Mouse (Mus musculus) intestine, embryonic 14.5 days (tissue): Measurements from ENCODE around the gene Gpr88. TPM values are rescaled to one million over a fixed set of nuclear protein-coding genes. Genes with fewer than 3 reads are reported as not detected.
A peak's percentile ranks its signal among the peaks of the same experiment; 100 is the strongest.
"Not testable (repeated sequence)": the region's sequence is repeated elsewhere in the genome, so short reads cannot be mapped to it uniquely, and the experiment has no call there.

Source experiments
- ATAC-seq: fragments of 200-750 bp; cut with Nextera tagmentation; replicated peaks from 2 replicates; pipeline ENCODE4 v1.8.0; 2017; ENCODE audit warnings: low read depth, moderate number of reproducible peaks, moderate TSS enrichment, moderate library complexity; ENCODE audit not compliant: low FRiP score, low TSS enrichment
- DNase-seq: peaks from one replicate; pipeline ENCODE4 v3.0.0-alpha.2; 2018; ENCODE audit warnings: low spot score
- H3K27ac ChIP-seq: fragments of 300-500 bp; sonication (generic); 2 replicates; pipeline ENCODE4 v1.5.1; 2014; ENCODE audit warnings: low read depth, mild to moderate bottlenecking, control low read depth
- H3K27me3 ChIP-seq: fragments of 300-500 bp; sonication (generic); replicated peaks from 2 replicates; pipeline ENCODE4 v1.6.1; 2014; ENCODE audit warnings: low read length, control low read depth; ENCODE audit not compliant: control insufficient read depth, insufficient read depth
- H3K36me3 ChIP-seq: fragments of 300-500 bp; sonication (generic); 2 replicates; pipeline ENCODE4 v1.6.1; 2014; ENCODE audit warnings: low read length, control low read depth; ENCODE audit not compliant: control insufficient read depth, insufficient read depth
- H3K4me1 ChIP-seq: fragments of 300-500 bp; sonication (generic); replicated peaks from 2 replicates; pipeline ENCODE4 v1.6.1; 2014; ENCODE audit warnings: low read length, control low read depth, mixed read lengths; ENCODE audit not compliant: control insufficient read depth, insufficient read depth
- H3K4me2 ChIP-seq: fragments of 300-500 bp; sonication (generic); 2 replicates; pipeline ENCODE4 v1.6.1; 2014; ENCODE audit warnings: low read length
- H3K4me3 ChIP-seq: fragments of 300-500 bp; sonication (generic); 2 replicates; pipeline ENCODE4 v1.5.1; 2014; ENCODE audit warnings: low read depth, low read length, control low read depth, mixed read lengths
- H3K9ac ChIP-seq: fragments of 300-500 bp; sonication (generic); 2 replicates; pipeline ENCODE4 v1.6.1; 2014; ENCODE audit warnings: mild to moderate bottlenecking, low read length
- H3K9me3 ChIP-seq: fragments of 300-500 bp; sonication (generic); 2 replicates; pipeline ENCODE4 v1.6.1; 2016; ENCODE audit warnings: low read length, control low read depth; ENCODE audit not compliant: control insufficient read depth
- WGBS: fragments of 180-500 bp; shearing (Covaris S2); extraction: QIAGEN DNeasy Blood & Tissue Kit; methylation state at CpG from one replicate; pipeline ENCODE4 v1.1.7; 2014; 5-methylcytosine and 5-hydroxymethylcytosine counted together
- polyA plus RNA-seq: library from polyadenylated mRNA; unstranded; fragments of >200 nt; fragmentation: Nextera tagmentation; extraction: Ambion mirVana; gene quantifications from 2 replicates; pipeline ENCODE4 v1.2.1, GENCODE M21; 2014

The Gpr88 gene
- polyA plus RNA-seq, 1 experiment from 2014 or later: 1.4 TPM

- not testable (repeated sequence) for H3K9ac ChIP-seq, H3K27ac ChIP-seq, H3K36me3 ChIP-seq, ATAC-seq, H3K27me3 ChIP-seq, H3K4me2 ChIP-seq, DNase-seq, H3K9me3 ChIP-seq, H3K4me1 ChIP-seq, H3K4me3 ChIP-seq
- WGBS: 64% methylated on average over 6 of the region's 6 CpGs
Measured at GRCm38 (mm10) chr3:116217398-116217797, 35.9 kb downstream of the Gpr88 start.

GRCm38 (mm10) chr3:116216261-116216660 lies 37.0 kb downstream of the Gpr88 start:
- Histone ChIP-seq H3K4me1 (0 out of 2 replicates have a peak, but pooled peaks cover 6% of the 10 kb centered on the region), H3K27ac (no peak overlapping the region), H3K9ac (no peak overlapping the region), H3K27me3 (no peaks in the 10 kb centered on the region), H3K4me3 (no peak overlapping the region), H3K36me3 (no peaks in the 10 kb centered on the region), H3K9me3 (no peaks in the 10 kb centered on the region), H3K4me2 (no peak overlapping the region)
- DNase-seq: no peak
- 36% methylated on average over 1 of the region's 1 CpGs for WGBS
- no peak for ATAC-seq

- Histone ChIP-seq H3K4me3 (no peak overlapping the region), H3K27ac (no peak overlapping the region), H3K9me3 (no peaks in the 10 kb centered on the region), H3K4me1 (peaks cover 3% of the 10 kb centered on the region; the same call in 1 of the 2 replicates), H3K27me3 (no peaks in the 10 kb centered on the region), H3K9ac (no peak overlapping the region), H3K4me2 (no peak overlapping the region), H3K36me3 (no peaks in the 10 kb centered on the region)
- WGBS: 61% methylated on average over 5 of the region's 5 CpGs
- ATAC-seq (no peak), DNase-seq (no peak)
Measured at GRCm38 (mm10) chr3:116211639-116212038, 41.7 kb downstream of the Gpr88 start.

- H3K4me1 ChIP-seq: peaks cover 6% of the 10 kb centered on the region; the same call in 1 of the 2 replicates
- no peak for ATAC-seq
- DNase-seq: no peak
- no peak overlapping the region for H3K9ac ChIP-seq
- H3K27ac ChIP-seq: no peak overlapping the region
- WGBS: 60% methylated on average over 8 of the region's 8 CpGs
- no peaks in the 10 kb centered on the region for H3K27me3 ChIP-seq
- H3K4me2 ChIP-seq: no peak overlapping the region
- H3K4me3 ChIP-seq: no peak overlapping the region
- no peaks in the 10 kb centered on the region for H3K36me3 ChIP-seq
- H3K9me3 ChIP-seq: no peaks in the 10 kb centered on the region
Measured at GRCm38 (mm10) chr3:116210720-116211121, 42.6 kb downstream of the Gpr88 start.

GRCm38 (mm10) chr3:116209214-116209613 lies 44.1 kb downstream of the Gpr88 start:
- Histone ChIP-seq H3K9me3 (no peaks in the 10 kb centered on the region), H3K4me1 (peaks cover 6% of the 10 kb centered on the region; the same call in 1 of the 2 replicates), H3K36me3 (no peaks in the 10 kb centered on the region), H3K27ac (no peak overlapping the region), H3K27me3 (no peaks in the 10 kb centered on the region), H3K4me3 (no peak overlapping the region), H3K9ac (no peak overlapping the region), H3K4me2 (no peak overlapping the region)
- 70% methylated on average over 8 of the region's 8 CpGs for WGBS
- DNase-seq (no peak), ATAC-seq (no peak)

GRCm38 (mm10) chr3:116206306-116206834 lies 46.9 kb downstream of the Gpr88 start:
- H3K36me3 ChIP-seq: no peaks in the 10 kb centered on the region
- H3K9ac ChIP-seq: no peak overlapping the region
- no peak overlapping the region for H3K27ac ChIP-seq
- peaks cover 3% of the 10 kb centered on the region; the same call in 1 of the 2 replicates for H3K4me1 ChIP-seq
- ATAC-seq (no peak), DNase-seq (no peak)
- H3K4me3 ChIP-seq: no peak overlapping the region
- H3K4me2 ChIP-seq: no peak overlapping the region
- H3K27me3 ChIP-seq: no peaks in the 10 kb centered on the region
- H3K9me3 ChIP-seq: no peaks in the 10 kb centered on the region
- WGBS: 59% methylated on average over 8 of the region's 8 CpGs

- ATAC-seq (no peak), DNase-seq (no peak)
- Histone ChIP-seq H3K4me1 (peaks cover 3% of the 10 kb centered on the region; the same call in 1 of the 2 replicates), H3K27ac (0 out of 2 replicates have a peak overlapping the region, but pooled peaks have one; percentile 10), H3K27me3 (no peaks in the 10 kb centered on the region), H3K9ac (no peak overlapping the region), H3K36me3 (no peaks in the 10 kb centered on the region), H3K9me3 (no peaks in the 10 kb centered on the region), H3K4me2 (no peak overlapping the region), H3K4me3 (no peak overlapping the region)
- 67% methylated on average over 13 of the region's 13 CpGs for WGBS
Measured at GRCm38 (mm10) chr3:116205346-116206219, 47.7 kb downstream of the Gpr88 start.

GRCm38 (mm10) chr3:116204643-116205042 lies 48.7 kb downstream of the Gpr88 start:
- Histone ChIP-seq H3K9ac (no peak overlapping the region), H3K9me3 (no peaks in the 10 kb centered on the region), H3K4me3 (no peak overlapping the region), H3K4me2 (no peak overlapping the region), H3K27me3 (no peaks in the 10 kb centered on the region), H3K36me3 (no peaks in the 10 kb centered on the region), H3K4me1 (peaks cover 3% of the 10 kb centered on the region; the same call in 1 of the 2 replicates), H3K27ac (no peak overlapping the region)
- ATAC-seq (no peak), DNase-seq (no peak)
- WGBS: 67% methylated on average over 9 of the region's 9 CpGs
